Mouse (Mus musculus): Measurements from ENCODE around the gene Ccdc191.

DNA sequence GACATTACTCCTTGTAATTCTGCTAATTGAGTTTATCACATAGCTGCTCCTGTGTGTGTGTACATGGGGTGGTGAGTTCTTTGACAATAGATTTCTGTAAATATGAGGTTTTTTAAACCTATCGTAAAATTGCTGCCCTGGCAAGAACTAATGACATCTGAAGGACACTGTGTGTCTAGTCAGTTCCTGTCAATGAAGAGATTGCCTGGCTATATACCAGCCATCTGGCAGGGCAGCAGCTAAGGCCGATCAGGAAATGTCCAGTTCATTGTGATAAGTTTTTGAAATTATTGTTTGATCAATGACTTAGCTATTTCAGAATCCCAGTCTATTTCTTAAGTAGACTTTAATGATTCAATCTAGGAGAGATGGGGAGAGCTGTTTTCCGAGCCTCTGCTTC, 55.8 kb downstream of the Ccdc191 start:
- TF ChIP-seq POLR2A (IDR thresholded peaks at IDR 0.05; ENCODE audit: insufficient read length, low read depth) (no peak), MYOD1 (IDR thresholded peaks at IDR 0.05; ENCODE audit: control insufficient read depth in 1 of 3, insufficient read length in 2 of 3, low read depth in 2 of 3) (no peak), MAX (IDR thresholded peaks at IDR 0.05; ENCODE audit: low read depth) (no peak), USF1 (IDR thresholded peaks at IDR 0.05; ENCODE audit: low read depth) (no peak), E2F4 (IDR thresholded peaks at IDR 0.05; ENCODE audit: insufficient read depth) (no peak), SRF (IDR thresholded peaks at IDR 0.05; ENCODE audit: control insufficient read depth, insufficient read length, low read depth) (no peak), REST (IDR thresholded peaks at IDR 0.05; ENCODE audit: insufficient read depth, insufficient read length) (no peak), POLR2AphosphoS2 (IDR thresholded peaks at IDR 0.05; ENCODE audit: insufficient read length, low read depth) (no peak), CEBPB (IDR thresholded peaks at IDR 0.05; ENCODE audit: insufficient read depth, poor library complexity, severe bottlenecking) (no peak)
